Mouse (Mus musculus) ES-Bruce4 (cell line): ENCODE measurements at regions not wholly inside any gene's neighbourhood (a gene's known extent, or its start where the extent isn't known, plus 50 kb on each side); places are given as distances from the start of the nearest gene placed in this dataset.

Source experiments
- H3K27ac ChIP-seq: 2 replicates; pipeline ENCODE4 v1.5.1; 2012; ENCODE audit warnings: low read length, inconsistent platforms; ENCODE audit not compliant: insufficient read depth
- H3K27me3 ChIP-seq: 2 replicates; pipeline ENCODE4 v1.6.1; 2012; ENCODE audit warnings: mild to moderate bottlenecking, low read length, inconsistent platforms; ENCODE audit not compliant: control insufficient read depth, poor library complexity, insufficient read depth, severe bottlenecking
- H3K36me3 ChIP-seq: 2 replicates; pipeline ENCODE4 v1.6.1; 2012; ENCODE audit warnings: inconsistent platforms, mild to moderate bottlenecking, low read length, moderate library complexity; ENCODE audit not compliant: control insufficient read depth, poor library complexity, insufficient read depth, severe bottlenecking
- H3K4me1 ChIP-seq: one replicate; pipeline ENCODE4 v1.8.1; 2011; ENCODE audit warnings: low read length; ENCODE audit not compliant: control insufficient read depth, insufficient read depth
- H3K4me3 ChIP-seq: 2 replicates; pipeline ENCODE4 v1.5.1; 2011; ENCODE audit warnings: low read depth, mild to moderate bottlenecking, low read length
- H3K9ac ChIP-seq: 2 replicates; pipeline ENCODE4 v1.6.1; 2012; ENCODE audit warnings: low read depth, mild to moderate bottlenecking, inconsistent platforms; ENCODE audit not compliant: poor library complexity, severe bottlenecking
- H3K9me3 ChIP-seq: replicated peaks from 2 replicates; pipeline ENCODE4 v1.6.1; 2012; ENCODE audit warnings: mild to moderate bottlenecking, low read length, inconsistent platforms; ENCODE audit not compliant: control insufficient read depth, poor library complexity, insufficient read depth, severe bottlenecking
- CTCF ChIP-seq: IDR thresholded peaks from one replicate; pipeline ENCODE4 v1.8.1; 2011; ENCODE audit warnings: low read depth, low read length
- EP300 ChIP-seq: IDR thresholded peaks from 2 replicates; pipeline ENCODE4 v1.6.1; 2011; ENCODE audit warnings: low read depth, low read length; ENCODE audit not compliant: insufficient read depth
- POLR2A ChIP-seq: IDR thresholded peaks from one replicate; pipeline ENCODE4 v1.8.1; 2011; ENCODE audit warnings: low read length; ENCODE audit not compliant: insufficient read depth

GRCm38 (mm10) chr12:110188641-110189328, 90.1 kb upstream of the Dio3 start:
- TF ChIP-seq POLR2A (no peak), EP300 (no peak)
- peak overlapping the region; percentile 42 for H3K4me3 ChIP-seq
- H3K27ac ChIP-seq = no peak overlapping the region
- H3K27me3 ChIP-seq = peaks cover 19% of the 10 kb centered on the region; the same call in 1 of the 2 replicates
- H3K9me3 ChIP-seq = no peaks in the 10 kb centered on the region
- H3K9ac ChIP-seq = no peak overlapping the region
- H3K36me3 ChIP-seq = no peaks in the 10 kb centered on the region
- no peaks in the 10 kb centered on the region for H3K4me1 ChIP-seq

GRCm38 (mm10) chr12:110189329-110189642, 89.6 kb upstream of the Dio3 start:
- peak overlapping the region; percentile 16; the same call in 1 of the 2 replicates for H3K4me3 ChIP-seq
- H3K27ac ChIP-seq = no peak overlapping the region
- peaks cover 19% of the 10 kb centered on the region; the same call in 1 of the 2 replicates for H3K27me3 ChIP-seq
- no peak for TF ChIP-seq POLR2A
- H3K9ac ChIP-seq = no peak overlapping the region
- H3K9me3 ChIP-seq = no peaks in the 10 kb centered on the region
- H3K4me1 ChIP-seq = no peaks in the 10 kb centered on the region
- no peaks in the 10 kb centered on the region for H3K36me3 ChIP-seq

- Histone ChIP-seq H3K4me3 (no peak overlapping the region), H3K9me3 (no peaks in the 10 kb centered on the region), H3K9ac (no peak overlapping the region), H3K4me1 (no peaks in the 10 kb centered on the region), H3K36me3 (no peaks in the 10 kb centered on the region), H3K27ac (no peak overlapping the region), H3K27me3 (peaks cover 16% of the 10 kb centered on the region; the same call in 1 of the 2 replicates)
- no peak for TF ChIP-seq EP300
- no peak for TF ChIP-seq CTCF
- no peak for TF ChIP-seq POLR2A
Observed at GRCm38 (mm10) chr12:110192186-110192585, 86.7 kb upstream of the Dio3 start.

- Histone ChIP-seq H3K9ac (no peak overlapping the region), H3K36me3 (no peaks in the 10 kb centered on the region), H3K4me3 (no peak overlapping the region), H3K27ac (no peak overlapping the region), H3K27me3 (no peaks in the 10 kb centered on the region), H3K9me3 (no peaks in the 10 kb centered on the region), H3K4me1 (no peaks in the 10 kb centered on the region)
- TF ChIP-seq CTCF = no peak
- TF ChIP-seq EP300 = no peak
- TF ChIP-seq POLR2A = no peak
Observed at GRCm38 (mm10) chr12:110197366-110197765, 81.5 kb upstream of the Dio3 start.

- Histone ChIP-seq H3K4me3 (no peak overlapping the region), H3K27ac (no peak overlapping the region), H3K4me1 (no peaks in the 10 kb centered on the region), H3K9ac (no peak overlapping the region), H3K9me3 (no peaks in the 10 kb centered on the region), H3K36me3 (no peaks in the 10 kb centered on the region), H3K27me3 (no peaks in the 10 kb centered on the region)
- TF ChIP-seq POLR2A (no peak), CTCF (no peak), EP300 (no peak)
Observed at GRCm38 (mm10) chr12:110200471-110200870, 78.4 kb upstream of the Dio3 start.

GRCm38 (mm10) chr12:110200887-110201286, 78.0 kb upstream of the Dio3 start:
- Histone ChIP-seq H3K4me3 (no peak overlapping the region), H3K9ac (no peak overlapping the region), H3K27ac (no peak overlapping the region), H3K9me3 (no peaks in the 10 kb centered on the region), H3K4me1 (no peaks in the 10 kb centered on the region), H3K36me3 (no peaks in the 10 kb centered on the region), H3K27me3 (no peaks in the 10 kb centered on the region)
- TF ChIP-seq POLR2A = no peak
- no peak for TF ChIP-seq EP300
- TF ChIP-seq CTCF = no peak
